Mouse (Mus musculus): Measurements from ENCODE around the gene Col4a2.
A peak's percentile ranks its signal among the peaks of the same experiment; 100 is the strongest.
"Not testable (repeated sequence)": the region's sequence is repeated elsewhere in the genome, so short reads cannot be mapped to it uniquely, and the experiment has no call there.

Gene Col4a2

DNA sequence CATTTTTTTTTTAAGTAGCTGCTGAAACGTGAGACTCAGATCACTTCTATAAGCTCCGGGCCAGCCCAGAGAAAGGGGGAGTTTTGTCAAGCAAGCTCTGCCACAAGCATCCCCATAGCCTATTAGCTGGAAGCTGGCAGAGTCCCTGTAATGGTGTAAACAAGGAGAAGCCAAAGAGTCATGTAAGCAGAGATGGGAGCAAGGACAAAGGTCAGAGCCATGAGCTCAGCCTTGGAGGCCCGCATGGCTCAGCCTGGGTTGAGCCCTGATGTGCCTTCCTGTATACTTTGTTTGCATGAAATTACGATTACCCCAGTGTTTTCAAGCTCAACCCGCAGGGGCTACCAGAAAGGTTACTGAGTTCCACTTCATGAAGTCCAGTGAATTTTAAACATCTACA, 146.4 kb downstream of the Col4a2 start:
- DNase-seq (ENCODE audit: low spot score in 2 of 2), result no peak

DNA sequence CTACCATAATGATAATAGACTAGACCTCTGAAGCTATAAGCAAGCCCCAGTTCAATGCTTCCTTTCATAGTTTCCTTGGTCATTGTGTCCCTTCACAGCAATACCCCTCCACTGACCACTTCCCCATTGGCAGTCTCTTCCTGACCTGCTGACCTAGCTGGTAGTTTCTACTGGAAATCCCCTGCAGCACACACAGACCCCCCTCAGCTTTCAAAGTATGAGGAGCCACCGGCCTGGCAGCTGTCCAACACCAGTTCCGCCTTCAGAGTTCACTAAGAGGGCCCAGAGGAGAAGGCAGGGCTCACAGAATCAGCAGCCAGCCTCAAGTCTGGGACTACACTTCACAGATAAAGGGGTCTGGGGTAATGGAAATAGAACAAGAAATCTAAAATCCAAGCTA, 148.3 kb downstream of the Col4a2 start:
- no peak for DNase-seq (ENCODE audit: low spot score in 2 of 2)

DNA sequence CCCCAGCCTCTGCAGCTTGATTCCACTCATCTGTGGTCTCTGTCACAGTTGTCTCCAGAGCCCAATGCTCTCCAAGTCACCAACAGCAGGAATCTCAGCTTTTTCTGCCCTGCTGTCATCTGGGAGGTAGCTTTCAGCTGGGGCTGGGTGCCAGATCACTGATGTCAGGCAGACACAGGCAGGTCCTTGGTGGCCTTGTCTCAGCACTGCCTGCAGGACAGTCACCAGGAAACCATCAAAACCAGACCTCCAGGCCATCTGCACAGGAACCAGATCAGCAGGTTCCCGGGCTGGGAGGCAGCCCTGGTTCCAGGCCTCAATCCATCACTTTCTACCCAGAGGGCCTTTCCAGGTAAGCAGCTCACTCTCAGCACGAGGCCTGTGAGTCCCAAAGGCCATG, 149.2 kb downstream of the Col4a2 start:
- no peak for DNase-seq (ENCODE audit: low spot score in 2 of 2)

GRCm38 (mm10) chr8:11462641-11463040, 150.0 kb downstream of the Col4a2 start:
- no peak for DNase-seq (ENCODE audit: low spot score in 2 of 2)

DNA sequence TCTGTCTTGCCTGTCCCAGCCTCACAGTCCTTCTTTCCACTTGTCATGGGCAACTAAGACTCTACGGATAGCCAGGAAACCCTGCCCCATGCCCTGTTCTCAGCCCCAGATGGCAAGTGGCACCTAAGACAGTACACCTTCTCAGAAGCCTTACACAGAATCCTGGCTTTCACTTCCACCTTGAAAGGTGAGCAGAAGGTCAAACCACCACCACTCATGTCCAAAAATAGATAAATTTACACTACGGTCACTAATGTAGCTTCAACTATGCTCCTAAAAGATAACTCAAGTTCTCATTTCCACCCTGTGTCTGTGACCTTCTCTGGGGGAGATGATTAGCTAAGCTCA, 150.9 kb downstream of the Col4a2 start:
- DNase-seq (ENCODE audit: low spot score in 2 of 2), result no peak

DNA sequence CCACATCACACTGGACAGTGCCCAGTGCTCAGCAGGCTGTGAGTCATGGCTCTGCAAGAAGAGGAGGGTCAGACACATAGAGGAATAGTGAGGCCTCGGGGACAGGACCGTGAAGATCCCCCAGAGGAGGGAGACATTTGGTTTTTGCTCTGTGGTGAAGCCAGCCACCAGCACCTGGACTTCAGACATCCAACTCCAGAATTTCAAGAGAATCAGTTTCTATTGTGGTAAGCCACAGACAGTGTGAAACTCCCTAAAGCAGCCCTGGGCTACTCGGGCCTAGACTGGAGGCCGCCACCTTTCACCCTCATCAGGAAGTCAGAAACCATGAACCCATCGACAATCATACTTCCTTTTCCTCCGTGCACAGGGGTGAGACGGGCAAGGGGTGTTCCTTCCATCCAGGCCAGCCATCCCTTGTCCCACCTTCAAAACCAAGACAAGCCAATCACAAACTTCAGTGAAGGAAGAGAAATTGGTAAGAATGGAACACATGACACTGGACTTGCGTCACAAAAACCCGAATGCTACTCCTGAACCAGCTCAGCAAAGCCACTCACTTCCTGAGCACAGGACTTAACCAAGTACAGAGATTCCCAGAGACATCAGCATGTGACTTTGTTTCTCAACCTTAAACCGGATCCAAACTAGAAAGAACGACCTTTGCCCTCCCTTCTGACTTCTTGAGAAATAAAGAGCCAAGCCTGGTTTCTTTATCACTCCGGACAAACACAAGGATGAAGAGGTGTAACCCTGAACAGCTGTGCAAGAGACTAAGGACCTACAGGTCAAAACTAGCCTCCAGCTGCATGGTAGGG, 151.5 kb downstream of the Col4a2 start:
- no peak for DNase-seq (ENCODE audit: low spot score in 2 of 2)

DNA sequence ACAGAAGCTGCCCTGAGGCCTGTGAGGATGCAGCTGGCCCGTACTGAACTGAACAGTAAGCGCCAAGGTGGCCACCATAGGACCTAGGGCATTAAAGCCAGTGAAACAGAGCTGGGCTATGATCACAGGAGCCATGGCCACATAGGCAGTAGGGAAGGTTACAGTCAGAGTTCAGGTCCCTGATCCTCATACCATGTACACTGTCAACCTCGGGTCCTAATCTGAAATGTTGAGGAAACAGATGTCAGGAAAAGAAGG, 152.0 kb downstream of the Col4a2 start:
- no peak for DNase-seq (ENCODE audit: low spot score in 2 of 2)

GRCm38 (mm10) chr8:11465619-11466018, 153.0 kb downstream of the Col4a2 start:
- DNase-seq (ENCODE audit: low spot score in 2 of 2), result no peak

DNA sequence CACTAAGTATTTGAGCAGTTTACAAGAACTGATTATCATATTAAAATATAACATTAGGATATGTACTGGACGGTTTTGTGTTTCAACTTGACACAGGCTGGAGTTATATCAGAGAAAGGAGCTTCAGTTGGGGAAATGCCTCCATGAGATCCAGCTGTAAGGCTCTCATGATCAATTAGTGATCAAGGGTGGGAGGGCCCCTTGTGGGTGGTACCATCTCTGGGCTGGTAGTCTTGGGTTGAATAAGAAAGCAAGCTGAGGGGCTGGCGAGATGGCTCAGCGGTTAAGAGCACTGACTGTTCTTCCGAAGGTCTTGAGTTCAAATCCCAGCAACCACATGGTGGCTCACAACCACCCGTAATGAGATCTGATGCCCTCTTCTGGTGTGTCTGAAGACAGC, 153.9 kb downstream of the Col4a2 start:
- DNase-seq (ENCODE audit: low spot score in 2 of 2), result not testable (repeated sequence)

DNA sequence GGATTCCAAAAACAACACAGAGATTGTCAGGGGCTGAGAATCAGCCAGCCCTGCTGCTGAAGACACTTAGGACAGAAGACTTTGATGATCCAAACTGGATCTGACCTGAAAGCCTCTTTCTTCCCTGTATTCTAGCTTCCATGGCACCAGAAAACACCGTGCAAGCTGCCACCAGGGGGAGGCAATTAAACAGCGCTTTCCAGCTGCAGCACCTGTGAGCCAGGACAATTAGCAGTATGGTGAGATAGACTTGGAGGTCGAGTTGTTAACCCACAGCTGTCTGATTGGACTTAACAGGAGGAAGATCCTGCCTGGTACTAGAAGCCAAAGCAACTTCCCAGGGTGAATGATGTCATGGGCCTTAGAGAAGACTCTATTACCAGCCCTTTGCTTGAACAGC, 156.5 kb downstream of the Col4a2 start:
- DNase-seq (ENCODE audit: low spot score in 2 of 2), result no peak

DNA sequence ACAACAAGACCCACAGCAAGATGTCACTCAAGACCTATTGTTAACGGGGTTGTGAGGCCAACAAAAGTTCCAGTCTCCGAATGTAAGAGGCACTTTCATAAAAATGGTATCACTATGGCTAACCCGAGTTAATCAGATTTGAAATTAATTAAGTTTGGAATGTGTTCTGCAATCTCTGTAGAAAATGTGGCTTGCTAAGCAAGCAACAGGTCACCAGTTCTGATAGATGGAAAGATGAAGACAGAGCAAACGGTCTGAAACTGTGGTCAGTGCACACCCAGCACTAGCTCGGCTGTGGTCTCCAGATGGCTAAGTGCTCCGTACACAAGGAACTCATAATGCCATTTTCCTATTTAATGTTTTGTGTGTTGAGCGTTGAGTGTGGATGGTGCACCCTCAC, 158.1 kb downstream of the Col4a2 start:
- DNase-seq (ENCODE audit: low spot score in 2 of 2), result no peak

GRCm38 (mm10) chr8:11471309-11471708, 158.7 kb downstream of the Col4a2 start:
- no peak for DNase-seq (ENCODE audit: low spot score in 2 of 2)

DNA sequence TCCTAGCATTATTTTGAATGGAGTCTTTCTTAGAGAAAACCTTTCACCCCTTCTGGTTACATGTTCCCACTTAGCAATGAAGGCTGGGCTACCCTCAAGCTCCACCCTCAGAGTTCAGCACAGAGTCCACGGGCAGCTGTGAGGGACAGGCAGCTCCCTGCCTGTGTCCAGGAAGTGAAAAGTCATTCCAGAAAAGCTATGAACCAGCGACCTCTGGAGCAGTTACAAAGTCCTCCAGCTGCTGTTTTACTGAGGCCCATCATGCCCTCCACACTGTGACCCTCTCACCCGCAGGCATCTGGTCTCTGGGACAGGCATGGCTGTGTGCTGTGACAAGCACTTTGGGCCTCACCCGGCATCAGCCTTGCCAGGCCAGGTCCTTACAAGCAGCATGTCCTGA, 160.5 kb downstream of the Col4a2 start:
- DNase-seq (ENCODE audit: low spot score in 2 of 2), result no peak

GRCm38 (mm10) chr8:11475397-11475796, 162.8 kb downstream of the Col4a2 start:
- no peak for DNase-seq (ENCODE audit: low spot score in 2 of 2)

- DNase-seq (ENCODE audit: low spot score in 2 of 2), result no peak
Measured at GRCm38 (mm10) chr8:11475876-11476275, 163.3 kb downstream of the Col4a2 start.

DNA sequence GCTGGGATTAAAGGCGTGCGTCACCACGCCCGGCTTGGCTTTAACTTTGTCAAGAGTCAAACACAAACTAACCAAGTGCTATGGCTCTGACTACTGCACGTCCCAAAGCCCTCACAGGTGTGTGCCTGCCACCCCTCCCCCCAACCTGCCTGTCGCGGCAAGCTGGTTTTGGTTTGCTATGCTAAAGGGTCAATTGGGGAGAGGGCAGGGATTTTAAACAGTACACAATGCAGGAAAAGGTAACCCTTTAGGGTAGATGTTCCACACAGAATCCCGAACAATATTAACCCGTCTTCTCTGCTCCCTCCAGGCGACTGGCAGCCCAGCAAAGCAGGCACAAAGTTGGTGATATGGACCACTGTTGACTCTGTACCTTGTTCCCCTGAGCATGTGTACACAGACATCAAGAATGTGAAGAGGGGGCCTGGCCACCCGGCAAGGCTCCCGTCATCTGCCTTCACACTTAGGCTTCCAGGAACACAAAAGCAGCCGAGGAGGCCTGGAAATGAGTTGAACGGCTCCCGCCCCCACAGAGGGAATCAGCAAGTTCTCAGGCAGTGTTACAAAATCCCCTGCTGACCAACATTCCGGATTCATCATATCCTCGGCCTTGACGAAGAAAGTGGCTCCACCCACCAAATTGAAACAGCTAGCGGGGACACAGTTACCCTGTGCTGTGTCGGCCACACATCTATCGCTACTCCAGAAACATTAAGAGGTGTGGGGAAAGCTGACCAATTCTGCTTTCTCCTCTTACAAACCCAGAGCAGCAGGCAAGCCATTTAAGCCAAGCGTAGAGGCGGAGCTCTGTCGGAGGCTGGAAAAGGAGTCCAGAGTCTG, 164.0 kb downstream of the Col4a2 start:
- no peak for DNase-seq (ENCODE audit: low spot score in 2 of 2)

GRCm38 (mm10) chr8:11477178-11477553, 164.6 kb downstream of the Col4a2 start:
- DNase-seq (ENCODE audit: low spot score in 2 of 2), result no peak

DNA sequence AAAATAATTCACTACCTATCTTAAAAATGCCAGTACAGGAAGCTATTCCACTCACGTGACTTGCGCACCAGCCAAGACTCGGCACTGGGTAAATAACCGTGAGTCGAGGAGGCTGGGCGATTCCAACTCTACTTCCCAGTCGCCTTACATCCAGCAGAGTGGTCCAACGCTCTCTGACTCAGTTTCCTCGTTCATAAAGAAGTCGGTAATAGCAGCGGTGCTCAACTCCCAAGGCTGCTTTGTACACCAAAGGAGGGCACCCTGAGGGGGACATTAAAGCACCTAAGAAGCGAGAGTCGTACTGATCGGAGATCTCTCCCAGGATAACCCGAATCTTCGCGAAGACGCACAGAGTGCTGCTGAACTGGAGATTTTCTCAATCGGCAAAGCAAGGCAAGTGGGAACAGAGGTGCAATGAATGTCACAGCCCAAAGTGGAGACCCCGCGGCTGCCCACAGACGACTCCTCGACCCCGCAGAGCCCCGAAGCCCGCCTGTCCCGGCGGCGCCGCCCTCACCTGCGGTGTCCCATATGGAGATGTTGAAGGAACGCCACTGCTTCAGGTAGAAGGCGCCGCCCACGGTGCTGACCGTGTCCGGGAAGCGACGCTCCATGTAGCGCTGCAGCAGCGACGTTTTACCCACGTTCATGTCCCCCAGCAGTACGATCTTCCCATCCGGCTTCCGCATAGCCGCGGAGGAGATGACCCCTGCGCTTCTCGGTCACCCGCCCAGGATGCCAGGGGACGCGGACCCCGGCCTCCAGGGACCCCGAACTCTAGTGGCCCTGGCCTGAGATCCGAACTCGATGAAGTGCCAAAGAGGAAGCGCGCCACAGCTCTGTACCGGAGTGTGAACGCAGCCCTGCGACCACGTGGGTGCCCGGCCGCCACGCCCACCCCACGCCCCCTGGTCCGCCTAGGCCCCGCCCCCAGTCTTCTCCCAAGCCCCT, 165.5 kb downstream of the Col4a2 start, which contains the start of gene Rab20:
Gene Rab20, minus strand, starts transcription at position 900 of the 951 bp plus-strand sequence.
- peak in 1 of 2 experiments; percentile 14 for DNase-seq (ENCODE audit: low spot score in 2 of 2)

DNA sequence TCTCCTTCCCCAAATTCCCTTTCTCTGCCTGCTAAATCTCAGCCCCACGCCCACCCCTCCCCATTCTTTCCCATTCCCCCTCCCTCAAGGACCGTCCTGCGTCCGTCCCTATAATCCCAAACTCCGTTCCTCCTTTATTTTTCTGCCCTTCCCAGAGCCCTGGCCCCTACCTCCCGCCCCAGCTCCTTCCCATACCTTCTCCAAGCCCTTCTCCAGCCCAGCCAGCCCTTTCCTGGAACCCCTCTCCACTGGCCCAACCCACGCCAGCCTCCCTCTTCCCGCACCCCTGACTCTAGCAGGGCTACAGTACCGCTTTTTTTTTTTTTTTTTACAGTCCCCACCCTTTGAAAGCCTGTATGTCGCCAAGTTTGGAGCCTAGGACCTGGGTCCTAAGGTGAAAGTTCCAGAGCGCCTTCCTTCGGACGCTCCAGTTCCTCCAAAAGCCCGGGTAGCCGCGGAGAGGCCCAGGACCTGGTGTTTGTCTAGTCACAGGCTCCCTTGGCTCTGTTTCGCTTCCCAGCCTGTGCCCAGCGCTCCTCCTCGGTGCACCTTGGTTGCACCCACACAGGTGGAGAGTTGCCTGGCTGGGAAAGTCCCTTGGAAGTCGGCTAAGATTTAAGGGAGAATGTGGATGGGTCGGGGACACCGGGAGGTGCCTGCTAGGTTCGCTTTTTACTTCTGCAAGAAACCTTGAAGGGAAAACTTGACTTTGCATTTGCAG, 166.4 kb downstream of the Col4a2 start:
- no peak for DNase-seq (ENCODE audit: low spot score in 2 of 2)

- no peak for DNase-seq (ENCODE audit: low spot score in 2 of 2)
Measured at GRCm38 (mm10) chr8:11479591-11479990, 167.0 kb downstream of the Col4a2 start.

GRCm38 (mm10) chr8:11481876-11482275, 169.3 kb downstream of the Col4a2 start:
- no peak for DNase-seq (ENCODE audit: low spot score in 2 of 2)

GRCm38 (mm10) chr8:11482537-11482936, 169.9 kb downstream of the Col4a2 start:
- no peak for DNase-seq (ENCODE audit: low spot score in 2 of 2)
